In the genomic region with DNA sequence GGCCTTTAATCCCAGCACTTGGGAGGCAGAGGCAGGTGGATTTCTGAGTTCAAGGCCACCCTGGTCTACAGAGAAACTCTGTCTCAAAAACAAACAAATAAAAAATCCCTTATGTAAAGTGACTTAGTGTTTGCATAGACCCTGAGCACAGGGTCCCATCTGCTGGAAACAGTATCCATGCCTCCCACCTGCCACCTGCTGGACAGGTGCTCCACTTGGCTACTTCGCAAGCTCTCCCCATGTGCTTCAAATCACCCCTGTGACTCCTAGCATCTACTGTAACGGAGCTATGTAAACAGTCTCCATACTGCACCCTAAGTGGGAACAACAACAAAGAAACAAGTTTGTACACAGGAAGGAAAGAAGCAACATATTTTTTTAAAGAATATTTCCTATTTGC, we compare ENCODE assay signal across 26 mouse cellular contexts. TPM values are rescaled to one million over a fixed set of nuclear protein-coding genes. Genes with fewer than 3 reads are reported as not detected.
A peak's percentile ranks its signal among the peaks of the same experiment; 100 is the strongest.
DNase-seq lines count a peak whose midpoint lies in the region; ATAC-seq and TF ChIP-seq lines count a peak whose summit lies in the region.
"Had no signal": no experiment of that assay in that cellular context is flagged by ENCODE, and none has a peak within 500 bp of the region (broad histone marks: within the 10 kb centered on the region; RNA-seq: fewer than 3 reads in every experiment).

No protein-coding gene starts in this region.

- TF ChIP-seq EP300 in liver, postnatal 0 days (IDR thresholded peaks at IDR 0.05; ENCODE audit: low read depth), result no peak

- no peaks in the 10 kb centered on the region for H3K36me3 ChIP-seq in hindbrain, postnatal 0 days (ENCODE audit: insufficient read depth, low read length)
- no peaks in the 10 kb centered on the region for H3K36me3 ChIP-seq in hindbrain, embryonic 11.5 days (ENCODE audit: control insufficient read depth, insufficient read depth, low read length)
- H3K36me3 ChIP-seq in liver, postnatal 0 days (replicated peaks; ENCODE audit: insufficient read depth, low read length), result no peaks in the 10 kb centered on the region
- no peaks in the 10 kb centered on the region for H3K36me3 ChIP-seq in liver, embryonic 11.5 days (ENCODE audit: control insufficient read depth, insufficient read depth, low read length)
- no peaks in the 10 kb centered on the region for H3K36me3 ChIP-seq in thymus, adult 2 months (ENCODE audit: control insufficient read depth, insufficient read depth, low read length)
- H3K36me3 ChIP-seq: forebrain, embryonic 15.5 days; heart, embryonic 10.5 days; hindbrain, embryonic 15.5 days; intestine, embryonic 15.5 days; midbrain, embryonic 12.5 days had no signal

- no peak overlapping the region for H3K27ac ChIP-seq in hindbrain, postnatal 0 days
- no peak overlapping the region for H3K27ac ChIP-seq in hindbrain, embryonic 11.5 days (ENCODE audit: low read depth, low read length)
- no peak overlapping the region for H3K27ac ChIP-seq in liver, postnatal 0 days (ENCODE audit: low read depth)
- H3K27ac ChIP-seq in liver, embryonic 11.5 days (ENCODE audit: low read depth, low read length), result no peak overlapping the region
- no peak overlapping the region for H3K27ac ChIP-seq in thymus, adult 2 months (ENCODE audit: control insufficient read depth, insufficient read depth, low read length)
- H3K27ac ChIP-seq: forebrain, embryonic 15.5 days; heart, embryonic 10.5 days; hindbrain, embryonic 15.5 days; intestine, embryonic 15.5 days; midbrain, embryonic 12.5 days had no signal

- no peaks in the 10 kb centered on the region for H3K27me3 ChIP-seq in hindbrain, postnatal 0 days (ENCODE audit: insufficient read depth, low read length)
- no peaks in the 10 kb centered on the region for H3K27me3 ChIP-seq in hindbrain, embryonic 11.5 days (ENCODE audit: control insufficient read depth, insufficient read depth, low read length)
- no peaks in the 10 kb centered on the region for H3K27me3 ChIP-seq in liver, postnatal 0 days (ENCODE audit: insufficient read depth, low read length)
- no peaks in the 10 kb centered on the region for H3K27me3 ChIP-seq in liver, embryonic 11.5 days (replicated peaks; ENCODE audit: control insufficient read depth, insufficient read depth, low read length)
- H3K27me3 ChIP-seq in thymus, adult 2 months (ENCODE audit: control insufficient read depth, insufficient read depth, low read length), result no peaks in the 10 kb centered on the region
- H3K27me3 ChIP-seq: forebrain, embryonic 15.5 days; hindbrain, embryonic 15.5 days; intestine, embryonic 15.5 days had no signal

- no peak overlapping the region for H3K9ac ChIP-seq in hindbrain, postnatal 0 days (replicated peaks; ENCODE audit: low read length)
- H3K9ac ChIP-seq in hindbrain, embryonic 11.5 days (ENCODE audit: low read depth, low read length), result no peak overlapping the region
- no peak overlapping the region for H3K9ac ChIP-seq in liver, postnatal 0 days (replicated peaks)
- H3K9ac ChIP-seq in liver, embryonic 11.5 days (ENCODE audit: low read depth, low read length), result no peak overlapping the region
- H3K9ac ChIP-seq: forebrain, embryonic 15.5 days; hindbrain, embryonic 15.5 days; intestine, embryonic 15.5 days; midbrain, embryonic 12.5 days had no signal

- H3K4me3 ChIP-seq in hindbrain, postnatal 0 days (ENCODE audit: low read length), result no peak overlapping the region
- H3K4me3 ChIP-seq in hindbrain, embryonic 11.5 days (ENCODE audit: low read depth, low read length), result no peak overlapping the region
- H3K4me3 ChIP-seq in liver, postnatal 0 days (ENCODE audit: low read depth, low read length), result no peak overlapping the region
- H3K4me3 ChIP-seq in liver, embryonic 11.5 days (ENCODE audit: low read depth, low read length), result no peak overlapping the region
- no peak overlapping the region for H3K4me3 ChIP-seq in thymus, adult 2 months (ENCODE audit: control insufficient read depth, insufficient read depth, low read length)
- H3K4me3 ChIP-seq: forebrain, embryonic 15.5 days; heart, embryonic 10.5 days; hindbrain, embryonic 15.5 days; intestine, embryonic 15.5 days; midbrain, embryonic 12.5 days had no signal

- no peaks in the 10 kb centered on the region for H3K9me3 ChIP-seq in hindbrain, postnatal 0 days (ENCODE audit: low read length)
- H3K9me3 ChIP-seq in hindbrain, embryonic 11.5 days (ENCODE audit: control insufficient read depth, low read length), result no peaks in the 10 kb centered on the region
- H3K9me3 ChIP-seq in liver, postnatal 0 days (ENCODE audit: low read length), result no peaks in the 10 kb centered on the region
- no peaks in the 10 kb centered on the region for H3K9me3 ChIP-seq in liver, embryonic 11.5 days (ENCODE audit: control insufficient read depth, low read length)
- H3K9me3 ChIP-seq: forebrain, embryonic 15.5 days; heart, embryonic 10.5 days; hindbrain, embryonic 15.5 days; intestine, embryonic 15.5 days; midbrain, embryonic 12.5 days had no signal

- WGBS in hindbrain, postnatal 0 days, result 78% methylated on average over 2 of the region's 2 CpGs
- 79% methylated on average over 2 of the region's 2 CpGs for WGBS in hindbrain, embryonic 11.5 days
- WGBS in liver, postnatal 0 days (ENCODE audit: insufficient replicate concordance), result 68% methylated on average over 2 of the region's 2 CpGs
- WGBS in liver, embryonic 11.5 days, result 60% methylated on average over 2 of the region's 2 CpGs
- WGBS in thymus, adult 2 months, result 90% methylated on average over 2 of the region's 2 CpGs

- H3K4me2 ChIP-seq in hindbrain, postnatal 0 days (ENCODE audit: low read depth, low read length), result no peak overlapping the region
- no peak overlapping the region for H3K4me2 ChIP-seq in hindbrain, embryonic 11.5 days (replicated peaks; ENCODE audit: low read depth, low read length)
- no peak overlapping the region for H3K4me2 ChIP-seq in liver, postnatal 0 days (ENCODE audit: low read depth, low read length)
- no peak overlapping the region for H3K4me2 ChIP-seq in liver, embryonic 11.5 days
- H3K4me2 ChIP-seq: forebrain, embryonic 15.5 days; hindbrain, embryonic 15.5 days; intestine, embryonic 15.5 days; midbrain, embryonic 12.5 days had no signal

- no peak for ATAC-seq in hindbrain, postnatal 0 days
- ATAC-seq in hindbrain, embryonic 11.5 days (ENCODE audit: low FRiP score), result no peak
- no peak for ATAC-seq in liver, postnatal 0 days
- no peak for ATAC-seq in liver, embryonic 11.5 days (replicated peaks; ENCODE audit: low FRiP score)
- ATAC-seq: forebrain, embryonic 15.5 days; intestine, embryonic 15.5 days had no signal

- H3K4me1 ChIP-seq in hindbrain, postnatal 0 days (ENCODE audit: insufficient read depth, low read length), result no peaks in the 10 kb centered on the region
- H3K4me1 ChIP-seq in hindbrain, embryonic 11.5 days (replicated peaks; ENCODE audit: control insufficient read depth, insufficient read depth, low read length), result no peaks in the 10 kb centered on the region
- no peaks in the 10 kb centered on the region for H3K4me1 ChIP-seq in liver, postnatal 0 days (ENCODE audit: insufficient read depth)
- H3K4me1 ChIP-seq in liver, embryonic 11.5 days (replicated peaks; ENCODE audit: control insufficient read depth, insufficient read depth, low read length), result peaks cover 6% of the 10 kb centered on the region; the same call in 1 of the 2 replicates
- no peaks in the 10 kb centered on the region for H3K4me1 ChIP-seq in thymus, adult 2 months (replicated peaks; ENCODE audit: control insufficient read depth, insufficient read depth, low read length)
- H3K4me1 ChIP-seq: forebrain, embryonic 15.5 days; hindbrain, embryonic 15.5 days; midbrain, embryonic 12.5 days had no signal

- TF ChIP-seq POLR2A in thymus, adult 2 months (IDR thresholded peaks at IDR 0.05; ENCODE audit: control insufficient read depth, extremely low read depth, insufficient read depth, low read length, poor library complexity), result no peak

- no peak for DNase-seq in hindbrain, postnatal 0 days (ENCODE audit: low spot score)
- no peak for DNase-seq in hindbrain, embryonic 11.5 days (ENCODE audit: low spot score)
- DNase-seq in liver, postnatal 0 days, result no peak
- DNase-seq in liver, embryonic 11.5 days (ENCODE audit: low spot score), result no peak
- peak; percentile 24 for DNase-seq in thymus, postnatal 4 days
- no peak for DNase-seq in thymus, adult 2 months
- DNase-seq in cerebellum, postnatal 4 days (ENCODE audit: low spot score in 2 of 2), result no peak
- DNase-seq in MN1 (ENCODE audit: low spot score), result no peak
- DNase-seq: adrenal gland, postnatal 14 days; cerebellum, adult 8-10 months; cerebellum, postnatal 36 days; gastrocnemius, postnatal 10 days; heart, postnatal 4 days; right cerebral cortex, postnatal 25 days had no signal

- peak; percentile 13; the same call in 1 of the 2 replicates for TF ChIP-seq CTCF in hindbrain, postnatal 0 days (IDR thresholded peaks at IDR 0.05; ENCODE audit: low read depth)
- TF ChIP-seq CTCF in liver, postnatal 0 days (IDR thresholded peaks at IDR 0.05; ENCODE audit: low read depth), result 0 out of 2 replicates have a peak, but pooled peaks have one; percentile 19
- no peak for TF ChIP-seq CTCF in thymus, adult 2 months (IDR thresholded peaks at IDR 0.05; ENCODE audit: borderline replicate concordance, control insufficient read depth, extremely low read depth, insufficient read depth, low read length, poor library complexity)

RNA-seq across cellular contexts. Expression of gene Tcf15, which starts 14.8 kb away (rescaled TPM):
- 4.9 TPM in 1 of 2 replicates, not detected in the other for total RNA-seq in hindbrain, postnatal 0 days (2014; rRNA removed)
- polyA plus RNA-seq in hindbrain, postnatal 0 days (2015; fragmentation: Nextera tagmentation; extraction: Ambion mirVana), result 0.74 and 1.2 TPM in 2 replicates
- polyA plus RNA-seq in hindbrain, embryonic 11.5 days (2014; fragmentation: Nextera tagmentation; extraction: Ambion mirVana), result 10.7 and 13.1 TPM in 2 replicates
- polyA plus RNA-seq in liver, postnatal 0 days (2015; fragmentation: Nextera tagmentation; extraction: Ambion mirVana), result 0.14 and 0.18 TPM in 2 replicates
- 2.6 and 2.8 TPM in 2 replicates for polyA plus RNA-seq in liver, embryonic 11.5 days (2014; fragmentation: Nextera tagmentation; extraction: Ambion mirVana)
- polyA plus RNA-seq in thymus, adult 2 months (2012; rRNA removed), result 3.4 and 5.0 TPM in 2 replicates
- total RNA-seq: granulocyte monocyte progenitor cell, adult 5-6 weeks; liver, adult 2 months; megakaryocyte, adult 5-6 weeks had no signal
- polyA plus RNA-seq: liver, adult 2 months had no signal

RNA-seq across cellular contexts. Expression of gene Srxn1, which starts 23.3 kb away (rescaled TPM):
- total RNA-seq in hindbrain, postnatal 0 days (2014; rRNA removed), result 51.7 and 54.5 TPM in 2 replicates
- 26.4 and 26.8 TPM in 2 replicates for polyA plus RNA-seq in hindbrain, postnatal 0 days (2015; fragmentation: Nextera tagmentation; extraction: Ambion mirVana)
- 13.4 and 14.8 TPM in 2 replicates for polyA plus RNA-seq in hindbrain, embryonic 11.5 days (2014; fragmentation: Nextera tagmentation; extraction: Ambion mirVana)
- polyA plus RNA-seq in liver, postnatal 0 days (2015; fragmentation: Nextera tagmentation; extraction: Ambion mirVana), result 8.2 and 8.7 TPM in 2 replicates
- polyA plus RNA-seq in liver, embryonic 11.5 days (2014; fragmentation: Nextera tagmentation; extraction: Ambion mirVana), result 9.5 and 12.0 TPM in 2 replicates
- polyA plus RNA-seq in thymus, adult 2 months (2012; rRNA removed), result 46.8 and 50.3 TPM in 2 replicates

RNA-seq across cellular contexts. Expression of gene Scrt2, which starts 47.3 kb away (rescaled TPM):
- 13.3 and 18.4 TPM in 2 replicates for total RNA-seq in hindbrain, postnatal 0 days (2014; rRNA removed)
- polyA plus RNA-seq in hindbrain, postnatal 0 days (2015; fragmentation: Nextera tagmentation; extraction: Ambion mirVana), result 4.1 and 4.4 TPM in 2 replicates
- polyA plus RNA-seq in hindbrain, embryonic 11.5 days (2014; fragmentation: Nextera tagmentation; extraction: Ambion mirVana), result 27.1 and 31.4 TPM in 2 replicates
- polyA plus RNA-seq in liver, postnatal 0 days (2015; fragmentation: Nextera tagmentation; extraction: Ambion mirVana), result not detected in 2 replicates
- not detected in 2 replicates for polyA plus RNA-seq in liver, embryonic 11.5 days (2014; fragmentation: Nextera tagmentation; extraction: Ambion mirVana)
- polyA plus RNA-seq in thymus, adult 2 months (2012; rRNA removed), result 0.16 and 0.27 TPM in 2 replicates
- total RNA-seq: gastrocnemius, postnatal 10 days; granulocyte monocyte progenitor cell, adult 5-6 weeks; heart, postnatal 4 days; liver, adult 2 months; megakaryocyte, adult 5-6 weeks had no signal
- polyA plus RNA-seq: heart, embryonic 10.5 days; heart, embryonic 16.5 days; kidney, embryonic 14.5 days; liver, adult 2 months; spleen, adult 2 months; thymus, postnatal 0 days had no signal
